Mouse (Mus musculus) embryonic fibroblast, embryonic 13.5 days (primary cell): Measurements from ENCODE around the gene Acox1.

Experiments used
- CTCF ChIP-seq: IDR thresholded peaks from 2 replicates; pipeline ENCODE4 v1.5.1; 2011; ENCODE audit warnings: mild to moderate bottlenecking, control low read depth, low read length, moderate library complexity, borderline replicate concordance; ENCODE audit not compliant: insufficient read depth
- POLR2A ChIP-seq: IDR thresholded peaks from 2 replicates; pipeline ENCODE4 v1.6.1; 2011; ENCODE audit warnings: low read depth, mild to moderate bottlenecking, control low read depth, low read length, moderate library complexity

GRCm38 (mm10) chr11:116237742-116238395 is 39.0 kb upstream of the Acox1 start, which contains the start of gene Evpl:
- TF ChIP-seq CTCF (no peak), POLR2A (no peak)
